Mouse (Mus musculus) layer of hippocampus, postnatal 14 days (tissue): ENCODE data around the gene Tgif2. TPM values are rescaled to one million over a fixed set of nuclear protein-coding genes. Genes with fewer than 3 reads are reported as not detected.

Experiments
- DNase-seq, 2 experiments: peaks; one replicate each; pipeline ENCODE4 v3.0.0; 2021 to 2022; ENCODE audit warnings: low spot score in 2 of 2, mixed read lengths in 1 of 2
- total RNA-seq, 2 experiments: library from RNA; stranded (reverse); gene quantifications; 2 replicates each; pipeline ENCODE4 v1.2.3; 2021

Tgif2 gene
- total RNA-seq, 2 experiments from 2014 or later: 2.7 to 3.0 TPM

GRCm38 (mm10) chr2:156903367-156903766 lies 63.6 kb downstream of the Tgif2 start:
- DNase-seq: no peak

Other genes starting within 250 kb of the Tgif2 start
- 100 to 1,000 TPM; 194 TPM for gene Dlgap4, start 226.3 kb upstream of the Tgif2 start, total RNA-seq
- gene Myl9, start 64.6 kb upstream of the Tgif2 start, total RNA-seq: 10 to 100 TPM; 22.3 to 24.9 TPM
- gene 4930518I15Rik, start 17.9 kb downstream of the Tgif2 start, total RNA-seq: 1 to 10 TPM; 3.4 to 3.5 TPM
- 100 to 1,000 TPM; 108 to 114 TPM for gene Rab5if, start 23.1 kb downstream of the Tgif2 start, total RNA-seq
- under 1 TPM; 0.19 to 0.30 TPM for gene Sla2, start 47.2 kb downstream of the Tgif2 start, total RNA-seq
- gene Ndrg3, start 152.0 kb downstream of the Tgif2 start, total RNA-seq: 100 to 1,000 TPM; 457 to 474 TPM
- 1 to 10 TPM; 4.0 to 5.4 TPM for gene Dsn1, start 167.1 kb downstream of the Tgif2 start, total RNA-seq
- 10 to 100 TPM; 63.0 to 66.5 TPM for gene Soga1, start 239.2 kb downstream of the Tgif2 start, total RNA-seq
- not detected for gene Tldc2, start 247.0 kb downstream of the Tgif2 start, total RNA-seq